Mouse (Mus musculus) myocyte (in vitro differentiated cells): ENCODE results near the gene Cyb5rl. TPM values are rescaled to one million over a fixed set of nuclear protein-coding genes. Genes with fewer than 3 reads are reported as not detected.

Experiments used
- H3K27me3 ChIP-seq: one replicate; pipeline ENCODE4 v1.6.1; 2011; ENCODE audit not compliant: control insufficient read depth, insufficient read depth, insufficient read length
- H3K36me3 ChIP-seq: one replicate; pipeline ENCODE4 v1.6.1; 2011; ENCODE audit not compliant: control insufficient read depth, insufficient read depth
- H3K4me2 ChIP-seq: one replicate; pipeline ENCODE4 v1.6.1; 2011; ENCODE audit warnings: low read depth, control low read depth
- H3K4me3 ChIP-seq: one replicate; pipeline ENCODE4 v1.5.1; 2011; ENCODE audit warnings: mild to moderate bottlenecking, control low read depth, moderate library complexity
- H3K79me2 ChIP-seq: one replicate; pipeline ENCODE4 v1.6.1; 2011; ENCODE audit not compliant: control insufficient read depth, insufficient read depth
- H3ac ChIP-seq: one replicate; pipeline ENCODE4 v1.6.1; 2011; ENCODE audit not compliant: control insufficient read depth, insufficient read length
- CEBPB ChIP-seq: IDR thresholded peaks from 2 replicates; pipeline ENCODE4 v1.6.1; 2011; ENCODE audit warnings: mild to moderate bottlenecking, moderate library complexity; ENCODE audit not compliant: poor library complexity, insufficient read depth, severe bottlenecking
- E2F4 ChIP-seq: IDR thresholded peaks from one replicate; pipeline ENCODE4 v1.6.1; 2011; ENCODE audit warnings: mild to moderate bottlenecking, control low read depth, moderate library complexity; ENCODE audit not compliant: insufficient read depth
- MAX ChIP-seq: IDR thresholded peaks from one replicate; pipeline ENCODE4 v1.6.1; 2011; ENCODE audit warnings: low read depth, mild to moderate bottlenecking, control low read depth
- MYOD1 ChIP-seq, 3 experiments: IDR thresholded peaks; one replicate each; pipeline ENCODE4 v1.6.1; 2011; ENCODE audit warnings: control low read depth in 2 of 3, low read depth in 2 of 3, mild to moderate bottlenecking in 2 of 3, moderate library complexity in 1 of 3; ENCODE audit not compliant: insufficient read length in 2 of 3, control insufficient read depth in 1 of 3
- MYOG ChIP-seq, 3 experiments: IDR thresholded peaks; one replicate each; pipeline ENCODE4 v1.6.1; 2011; ENCODE audit warnings: control low read depth in 2 of 3, low read depth in 2 of 3, mild to moderate bottlenecking in 2 of 3; ENCODE audit not compliant: insufficient read length in 2 of 3, control insufficient read depth in 1 of 3, insufficient read depth in 1 of 3
- POLR2A ChIP-seq: IDR thresholded peaks from one replicate; pipeline ENCODE4 v1.6.1; 2011; ENCODE audit warnings: low read depth, mild to moderate bottlenecking, control low read depth, moderate library complexity; ENCODE audit not compliant: insufficient read length
- POLR2AphosphoS2 ChIP-seq: IDR thresholded peaks from one replicate; pipeline ENCODE4 v1.6.1; 2011; ENCODE audit warnings: low read depth, control low read depth; ENCODE audit not compliant: insufficient read length
- REST ChIP-seq: IDR thresholded peaks from one replicate; pipeline ENCODE4 v1.6.1; 2011; ENCODE audit warnings: mild to moderate bottlenecking, control low read depth, moderate library complexity; ENCODE audit not compliant: insufficient read depth, insufficient read length
- SRF ChIP-seq: IDR thresholded peaks from one replicate; pipeline ENCODE4 v1.6.1; 2011; ENCODE audit warnings: low read depth; ENCODE audit not compliant: control insufficient read depth, insufficient read length
- TCF12 ChIP-seq: IDR thresholded peaks from one replicate; pipeline ENCODE4 v1.6.1; 2011; ENCODE audit warnings: mild to moderate bottlenecking, control low read depth; ENCODE audit not compliant: poor library complexity, insufficient read depth, severe bottlenecking
- TCF3 ChIP-seq: IDR thresholded peaks from one replicate; pipeline ENCODE4 v1.6.1; 2011; ENCODE audit warnings: low read depth, control low read depth; ENCODE audit not compliant: insufficient read length
- USF1 ChIP-seq: IDR thresholded peaks from one replicate; pipeline ENCODE4 v1.6.1; 2011; ENCODE audit warnings: low read depth, mild to moderate bottlenecking, control low read depth, moderate library complexity
- polyA plus RNA-seq: library from polyadenylated mRNA; unstranded; fragments of >200 nt; fragmentation: generic; extraction: Trizol; gene quantifications from one replicate; pipeline ENCODE4 v1.2.1, GENCODE M21; 2012; ENCODE audit warnings: missing spikeins

Cyb5rl gene
- 9.1 TPM for polyA plus RNA-seq

GRCm38 (mm10) chr4:107066252-107067124 is at the start of gene Cyb5rl, which contains the start of gene Mrpl37:
Cyb5rl (plus strand) TSS chr4:107066988.
Mrpl37 (minus strand) TSS chr4:107066868.
- peak within 1 kb of the TSS; percentile 25 for H3ac ChIP-seq
- peaks cover 11% of the 10 kb centered on the region for H3K79me2 ChIP-seq
- H3K36me3 ChIP-seq, result peaks cover 15% of the 10 kb centered on the region
- peak within 1 kb of the TSS; percentile 96 for H3K4me2 ChIP-seq
- H3K27me3 ChIP-seq, result no peaks in the 10 kb centered on the region
- H3K4me3 ChIP-seq, result peak within 1 kb of the TSS; percentile 50
- TF ChIP-seq POLR2AphosphoS2 (peak; percentile 42), POLR2A (peak; percentile 80), REST (no peak)

- H3ac ChIP-seq, result no peak overlapping the region
- no peaks in the 10 kb centered on the region for H3K36me3 ChIP-seq
- peaks cover 39% of the 10 kb centered on the region for H3K79me2 ChIP-seq
- H3K27me3 ChIP-seq, result no peaks in the 10 kb centered on the region
- no peak overlapping the region for H3K4me2 ChIP-seq
- no peak overlapping the region for H3K4me3 ChIP-seq
- no peak for TF ChIP-seq POLR2A
- TF ChIP-seq POLR2AphosphoS2, result no peak
- TF ChIP-seq MAX, result no peak
- no peak for TF ChIP-seq E2F4
- no peak for TF ChIP-seq CEBPB
- no peak for TF ChIP-seq MYOG (IDR thresholded peaks at IDR 0.05; ENCODE audit: control insufficient read depth in 1 of 3, insufficient read depth in 1 of 3, insufficient read length in 2 of 3, low read depth in 2 of 3)
- no peak for TF ChIP-seq SRF
- TF ChIP-seq TCF3, result no peak
- no peak for TF ChIP-seq TCF12
- no peak for TF ChIP-seq USF1
- TF ChIP-seq REST, result no peak
- no peak for TF ChIP-seq MYOD1 (IDR thresholded peaks at IDR 0.05; ENCODE audit: control insufficient read depth in 1 of 3, insufficient read length in 2 of 3, low read depth in 2 of 3)
Measured at GRCm38 (mm10) chr4:107017257-107017656, 49.5 kb upstream of the Cyb5rl start.

GRCm38 (mm10) chr4:107018521-107018920 is 48.3 kb upstream of the Cyb5rl start:
- H3ac ChIP-seq, result no peak overlapping the region
- H3K4me2 ChIP-seq, result peak overlapping the region; percentile 38
- no peak overlapping the region for H3K4me3 ChIP-seq
- peaks cover 33% of the 10 kb centered on the region for H3K79me2 ChIP-seq
- TF ChIP-seq TCF3, result peak; percentile 39
- no peak for TF ChIP-seq TCF12
- TF ChIP-seq E2F4, result no peak
- peak; percentile 63 to 94 (median 81) for TF ChIP-seq MYOD1 (IDR thresholded peaks at IDR 0.05; ENCODE audit: control insufficient read depth in 1 of 3, insufficient read length in 2 of 3, low read depth in 2 of 3)
- no peak for TF ChIP-seq MAX
- no peak for TF ChIP-seq POLR2AphosphoS2
- no peak for TF ChIP-seq USF1
- peak in 1 of 3 experiments; percentile 26 for TF ChIP-seq MYOG (IDR thresholded peaks at IDR 0.05; ENCODE audit: control insufficient read depth in 1 of 3, insufficient read depth in 1 of 3, insufficient read length in 2 of 3, low read depth in 2 of 3)
- H3K36me3 ChIP-seq, result no peaks in the 10 kb centered on the region
- H3K27me3 ChIP-seq, result no peaks in the 10 kb centered on the region

- Histone ChIP-seq H3K27me3 (no peaks in the 10 kb centered on the region), H3K4me3 (no peak overlapping the region), H3K36me3 (no peaks in the 10 kb centered on the region), H3K4me2 (peak overlapping the region; percentile 38), H3K79me2 (peaks cover 31% of the 10 kb centered on the region), H3ac (no peak overlapping the region)
- TF ChIP-seq POLR2A, result no peak
- TF ChIP-seq MYOG (IDR thresholded peaks at IDR 0.05; ENCODE audit: control insufficient read depth in 1 of 3, insufficient read depth in 1 of 3, insufficient read length in 2 of 3, low read depth in 2 of 3), result peak in 2 of 3 experiments; percentile 20 to 85
- TF ChIP-seq REST, result no peak
- no peak for TF ChIP-seq TCF3
- TF ChIP-seq MYOD1 (IDR thresholded peaks at IDR 0.05; ENCODE audit: control insufficient read depth in 1 of 3, insufficient read length in 2 of 3, low read depth in 2 of 3), result peak; percentile 7 to 74 (median 48)
- no peak for TF ChIP-seq POLR2AphosphoS2
Measured at GRCm38 (mm10) chr4:107019027-107019426, 47.8 kb upstream of the Cyb5rl start.

- Histone ChIP-seq H3K79me2 (peaks cover 22% of the 10 kb centered on the region), H3K36me3 (no peaks in the 10 kb centered on the region), H3K4me2 (no peak overlapping the region), H3ac (no peak overlapping the region), H3K27me3 (no peaks in the 10 kb centered on the region), H3K4me3 (no peak overlapping the region)
- TF ChIP-seq MAX, result no peak
Measured at GRCm38 (mm10) chr4:107020287-107021000, 46.3 kb upstream of the Cyb5rl start.
